Mouse (Mus musculus) small intestine, adult 2 months (tissue): ENCODE data around the gene Nckap5. TPM values are rescaled to one million over a fixed set of nuclear protein-coding genes. Genes with fewer than 3 reads are reported as not detected.
"Not testable (repeated sequence)": the region's sequence is repeated elsewhere in the genome, so short reads cannot be mapped to it uniquely, and the experiment has no call there.

ENCODE experiments used
- H3K27ac ChIP-seq: fragments of 200-500 bp; 2 replicates; pipeline ENCODE4 v1.5.1; 2012; ENCODE audit warnings: low read depth, low read length, control low read depth, inconsistent platforms; ENCODE audit not compliant: insufficient read depth
- H3K27me3 ChIP-seq: fragments of 200-500 bp; 2 replicates; pipeline ENCODE4 v1.6.1; 2012; ENCODE audit warnings: mild to moderate bottlenecking, moderate library complexity, low read length, inconsistent platforms; ENCODE audit not compliant: control insufficient read depth, insufficient read depth
- H3K36me3 ChIP-seq: fragments of 200-500 bp; 2 replicates; pipeline ENCODE4 v1.6.1; 2012; ENCODE audit warnings: mild to moderate bottlenecking, low read length, control low read depth, inconsistent platforms; ENCODE audit not compliant: control insufficient read depth, insufficient read depth
- H3K4me1 ChIP-seq: fragments of 200-500 bp; 2 replicates; pipeline ENCODE4 v1.6.1; 2012; ENCODE audit warnings: low read length, inconsistent platforms, mixed read lengths; ENCODE audit not compliant: control insufficient read depth, insufficient read depth, insufficient read length
- H3K4me3 ChIP-seq: fragments of 200-500 bp; 2 replicates; pipeline ENCODE4 v1.5.1; 2012; ENCODE audit warnings: low read depth, mild to moderate bottlenecking, control low read depth, inconsistent platforms, low read length, moderate library complexity
- CTCF ChIP-seq: fragments of 200-500 bp; IDR thresholded peaks from 2 replicates; pipeline ENCODE4 v1.5.1; 2012; ENCODE audit warnings: low read depth, mild to moderate bottlenecking, control low read depth, inconsistent platforms, low read length, moderate library complexity, mixed read lengths; ENCODE audit not compliant: insufficient replicate concordance, insufficient read length; ENCODE audit errors: extremely low read depth
- POLR2A ChIP-seq: fragments of 200-500 bp; IDR thresholded peaks from 2 replicates; pipeline ENCODE4 v1.6.1; 2012; ENCODE audit warnings: low read depth, mild to moderate bottlenecking, control low read depth, inconsistent platforms, low read length, moderate library complexity
- WGBS: fragments of 180-500 bp; shearing (Covaris S2); methylation state at CpG from one replicate; pipeline ENCODE4 v1.1.7; 2018; 5-methylcytosine and 5-hydroxymethylcytosine counted together
- polyA plus RNA-seq: library from polyadenylated mRNA; depleted of rRNA; stranded (reverse); fragments of >200 nt; gene quantifications from 2 replicates; pipeline ENCODE4 v1.2.3, GENCODE M21; 2012

Gene Nckap5
- polyA plus RNA-seq, 1 experiment, result 8.5 TPM

- 74% methylated on average over 3 of the region's 3 CpGs for WGBS
- TF ChIP-seq CTCF (no peak), POLR2A (no peak)
- no peak overlapping the region for H3K27ac ChIP-seq
- no peaks in the 10 kb centered on the region for H3K36me3 ChIP-seq
- H3K4me3 ChIP-seq, result no peak overlapping the region
- H3K4me1 ChIP-seq, result no peaks in the 10 kb centered on the region
- no peaks in the 10 kb centered on the region for H3K27me3 ChIP-seq
Observed at GRCm38 (mm10) chr1:126806994-126807611, 23.5 kb downstream of the Nckap5 start.

- Histone ChIP-seq H3K27me3 (no peaks in the 10 kb centered on the region), H3K4me1 (no peaks in the 10 kb centered on the region), H3K27ac (no peak overlapping the region), H3K36me3 (no peaks in the 10 kb centered on the region), H3K4me3 (no peak overlapping the region)
- 59% methylated on average over 7 of the region's 7 CpGs for WGBS
- no peak for TF ChIP-seq CTCF
- TF ChIP-seq POLR2A, result no peak
Observed at GRCm38 (mm10) chr1:126806548-126806947, 24.1 kb downstream of the Nckap5 start.

GRCm38 (mm10) chr1:126802405-126802804, 28.2 kb downstream of the Nckap5 start:
- TF ChIP-seq CTCF (no peak), POLR2A (no peak)
- no peak overlapping the region for H3K27ac ChIP-seq
- no peaks in the 10 kb centered on the region for H3K4me1 ChIP-seq
- no peaks in the 10 kb centered on the region for H3K27me3 ChIP-seq
- WGBS, result 76% methylated on average over 3 of the region's 3 CpGs
- H3K4me3 ChIP-seq, result no peak overlapping the region
- H3K36me3 ChIP-seq, result no peaks in the 10 kb centered on the region

- no peak overlapping the region for H3K27ac ChIP-seq
- no peaks in the 10 kb centered on the region for H3K36me3 ChIP-seq
- WGBS, result 54% methylated on average over 8 of the region's 8 CpGs
- H3K27me3 ChIP-seq, result no peaks in the 10 kb centered on the region
- TF ChIP-seq POLR2A (no peak), CTCF (no peak)
- H3K4me3 ChIP-seq, result no peak overlapping the region
- H3K4me1 ChIP-seq, result no peaks in the 10 kb centered on the region
Observed at GRCm38 (mm10) chr1:126801706-126802105, 28.9 kb downstream of the Nckap5 start.

- WGBS, result 70% methylated on average over 11 of the region's 11 CpGs
- TF ChIP-seq CTCF (no peak), POLR2A (no peak)
- H3K27ac ChIP-seq, result no peak overlapping the region
- H3K4me1 ChIP-seq, result no peaks in the 10 kb centered on the region
- no peaks in the 10 kb centered on the region for H3K36me3 ChIP-seq
- H3K4me3 ChIP-seq, result no peak overlapping the region
- no peaks in the 10 kb centered on the region for H3K27me3 ChIP-seq
Observed at GRCm38 (mm10) chr1:126799379-126799798, 31.2 kb downstream of the Nckap5 start.

- not testable (repeated sequence) for H3K36me3 ChIP-seq, H3K4me3 ChIP-seq, H3K4me1 ChIP-seq, H3K27ac ChIP-seq, H3K27me3 ChIP-seq
- no CpG with 5 or more reads among the region's 2 CpGs for WGBS
Observed at GRCm38 (mm10) chr1:126780354-126780941, 50.2 kb downstream of the Nckap5 start.

- H3K27me3 ChIP-seq, H3K4me3 ChIP-seq, H3K27ac ChIP-seq, H3K4me1 ChIP-seq, H3K36me3 ChIP-seq: not testable (repeated sequence)
- no CpG with 5 or more reads among the region's 6 CpGs for WGBS
Observed at GRCm38 (mm10) chr1:126773947-126774346, 56.7 kb downstream of the Nckap5 start.

- TF ChIP-seq POLR2A (no peak), CTCF (no peak)
- Histone ChIP-seq H3K27ac (no peak overlapping the region), H3K4me1 (peaks cover 2% of the 10 kb centered on the region; the same call in 1 of the 2 replicates), H3K4me3 (no peak overlapping the region), H3K27me3 (no peaks in the 10 kb centered on the region), H3K36me3 (no peaks in the 10 kb centered on the region)
- 23% methylated on average over 1 of the region's 1 CpGs for WGBS
Observed at GRCm38 (mm10) chr1:126766971-126767370, 63.6 kb downstream of the Nckap5 start.
